In the genomic region with DNA sequence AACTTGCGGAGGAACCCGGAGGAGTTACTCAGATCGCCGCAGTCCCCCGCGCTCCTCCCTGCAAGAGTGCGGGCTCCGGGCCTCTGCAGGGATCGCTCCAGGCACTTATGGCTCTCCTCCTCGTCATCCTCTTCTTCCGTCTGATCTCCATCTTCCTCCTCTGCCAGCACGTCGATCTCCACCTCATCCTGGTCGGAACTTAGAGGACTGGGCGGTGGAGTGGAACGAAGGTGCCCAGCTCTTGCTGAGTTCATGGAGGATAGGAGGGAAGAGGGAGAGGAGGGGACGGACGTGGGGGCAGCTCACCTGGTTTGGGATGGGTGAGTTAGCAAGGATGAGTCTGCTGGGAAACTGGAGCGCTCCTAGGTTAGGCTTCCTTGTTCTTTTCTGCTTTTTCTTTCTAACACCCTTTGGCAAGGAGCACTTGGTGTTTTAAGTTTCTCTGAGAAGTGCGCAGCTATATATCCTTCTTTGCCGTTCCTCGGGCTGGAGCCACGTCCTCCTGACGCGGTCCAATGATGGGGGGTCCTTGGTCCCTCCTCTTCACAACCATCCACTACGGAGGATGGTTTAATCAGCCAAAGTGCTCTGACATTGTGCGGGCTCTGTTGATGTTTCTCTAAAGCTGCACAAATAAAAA, we compare ENCODE assay signal across 9 mouse cellular contexts. TPM values are rescaled to one million over a fixed set of nuclear protein-coding genes. Genes with fewer than 3 reads are reported as not detected.
DNase-seq lines count a peak whose midpoint lies in the region; ATAC-seq and TF ChIP-seq lines count a peak whose summit lies in the region.
"Had no signal": no experiment of that assay in that cellular context is flagged by ENCODE, and none has a peak within 500 bp of the region (broad histone marks: within the 10 kb centered on the region; RNA-seq: fewer than 3 reads in every experiment).

A gene (minus strand): TSS at position 617 of the 640 bp plus-strand sequence.

- H3K9me3 ChIP-seq in kidney, postnatal 0 days (replicated peaks; ENCODE audit: low read length) = no peaks in the 10 kb centered on the region
- no peaks in the 10 kb centered on the region for H3K9me3 ChIP-seq in intestine, embryonic 16.5 days (ENCODE audit: control insufficient read depth, low read length)
- H3K9me3 ChIP-seq in neural tube, embryonic 12.5 days = no peaks in the 10 kb centered on the region

- TF ChIP-seq POLR2A in embryonic fibroblast, embryonic 13.5 days (IDR thresholded peaks at IDR 0.05; ENCODE audit: low read depth, low read length) = no peak

- WGBS in kidney, postnatal 0 days = under 1% methylated on average over 27 of the region's 27 CpGs
- 1% methylated on average over 27 of the region's 27 CpGs for WGBS in intestine, embryonic 16.5 days
- under 1% methylated on average over 27 of the region's 27 CpGs for WGBS in neural tube, embryonic 12.5 days

- H3K36me3 ChIP-seq in kidney, postnatal 0 days (ENCODE audit: insufficient read depth, low read length) = no peaks in the 10 kb centered on the region
- no peaks in the 10 kb centered on the region for H3K36me3 ChIP-seq in intestine, embryonic 16.5 days (ENCODE audit: control insufficient read depth, insufficient read depth, low read length)
- no peaks in the 10 kb centered on the region for H3K36me3 ChIP-seq in neural tube, embryonic 12.5 days

- no peak within 1 kb of the TSS for H3K27ac ChIP-seq in kidney, postnatal 0 days
- H3K27ac ChIP-seq in embryonic fibroblast, embryonic 13.5 days (ENCODE audit: insufficient read depth, low read length) = no peak within 1 kb of the TSS
- H3K27ac ChIP-seq in intestine, embryonic 16.5 days (ENCODE audit: low read length) = no peak within 1 kb of the TSS
- no peak within 1 kb of the TSS for H3K27ac ChIP-seq in neural tube, embryonic 12.5 days

- no peak within 1 kb of the TSS for H3K9ac ChIP-seq in kidney, postnatal 0 days (ENCODE audit: low read depth, low read length)
- H3K9ac ChIP-seq in intestine, embryonic 16.5 days (ENCODE audit: low read depth, low read length) = no peak within 1 kb of the TSS
- no peak within 1 kb of the TSS for H3K9ac ChIP-seq in neural tube, embryonic 12.5 days

- ATAC-seq in kidney, postnatal 0 days (replicated peaks; ENCODE audit: low FRiP score, low read depth) = no peak
- ATAC-seq in intestine, embryonic 16.5 days = no peak
- ATAC-seq in neural tube, embryonic 12.5 days (ENCODE audit: low FRiP score, low read depth) = no peak

- no peak for DNase-seq in kidney, postnatal 0 days (ENCODE audit: low spot score)
- no peak for DNase-seq in kidney, postnatal 25 days
- no peak for DNase-seq in ovary, adult 18-20 months (ENCODE audit: low spot score)
- no peak for DNase-seq in spleen, postnatal 36 days (ENCODE audit: low spot score in 2 of 2)
- DNase-seq in frontal cortex, postnatal 25 days (ENCODE audit: low spot score in 2 of 2) = no peak
- DNase-seq: cerebellum, postnatal 36 days had no signal

- peaks cover 15% of the 10 kb centered on the region; the same call in 1 of the 2 replicates for H3K4me1 ChIP-seq in kidney, postnatal 0 days (replicated peaks; ENCODE audit: insufficient read depth, low read length)
- no peaks in the 10 kb centered on the region for H3K4me1 ChIP-seq in embryonic fibroblast, embryonic 13.5 days (ENCODE audit: control insufficient read depth, insufficient read depth, low read length)
- H3K4me1 ChIP-seq in intestine, embryonic 16.5 days (ENCODE audit: control insufficient read depth, insufficient read depth, low read length) = peaks cover 20% of the 10 kb centered on the region
- peaks cover 24% of the 10 kb centered on the region for H3K4me1 ChIP-seq in neural tube, embryonic 12.5 days

- peaks cover 72% of the 10 kb centered on the region for H3K27me3 ChIP-seq in kidney, postnatal 0 days (ENCODE audit: insufficient read depth, low read length)
- peaks cover 66% of the 10 kb centered on the region for H3K27me3 ChIP-seq in intestine, embryonic 16.5 days (replicated peaks; ENCODE audit: control insufficient read depth, insufficient read depth, low read length)
- H3K27me3 ChIP-seq in neural tube, embryonic 12.5 days (replicated peaks) = peaks cover 81% of the 10 kb centered on the region

- peak within 1 kb of the TSS; percentile 35 for H3K4me3 ChIP-seq in kidney, postnatal 0 days (replicated peaks; ENCODE audit: low read depth, low read length)
- H3K4me3 ChIP-seq in embryonic fibroblast, embryonic 13.5 days (ENCODE audit: insufficient read depth, low read length) = 0 out of 2 replicates have a peak within 1 kb of the TSS, but pooled peaks have one; percentile 8
- H3K4me3 ChIP-seq in intestine, embryonic 16.5 days (ENCODE audit: low read length) = peak within 1 kb of the TSS; percentile 38
- H3K4me3 ChIP-seq in neural tube, embryonic 12.5 days = peak within 1 kb of the TSS; percentile 33

- no peak for TF ChIP-seq CTCF in kidney, postnatal 0 days (IDR thresholded peaks at IDR 0.05; ENCODE audit: low read depth)
- TF ChIP-seq CTCF in embryonic fibroblast, embryonic 13.5 days (IDR thresholded peaks at IDR 0.05; ENCODE audit: borderline replicate concordance, insufficient read depth, low read length) = no peak

- H3K4me2 ChIP-seq in kidney, postnatal 0 days (ENCODE audit: low read length) = peak within 1 kb of the TSS; percentile 60
- peak within 1 kb of the TSS; percentile 51 for H3K4me2 ChIP-seq in intestine, embryonic 16.5 days (ENCODE audit: low read depth, low read length)
- H3K4me2 ChIP-seq in neural tube, embryonic 12.5 days (replicated peaks) = peak within 1 kb of the TSS; percentile 64

RNA-seq across cellular contexts. Expression of the gene that starts here (rescaled TPM):
- polyA plus RNA-seq in kidney, postnatal 0 days (2015; fragmentation: Nextera tagmentation; extraction: Ambion mirVana) = not detected in 2 replicates
- polyA plus RNA-seq in embryonic fibroblast, embryonic 13.5 days (2011; ENCODE audit: insufficient read length, low read depth, missing spikeins) = not detected in 2 replicates
- not detected in 2 replicates for polyA plus RNA-seq in intestine, embryonic 16.5 days (2015; fragmentation: Nextera tagmentation; extraction: Ambion mirVana)
- not detected in 2 replicates for polyA plus RNA-seq in neural tube, embryonic 12.5 days (2016; fragmentation: Nextera tagmentation; extraction: Ambion mirVana)
